Mouse (Mus musculus) spleen, adult 2 months (tissue): Measurements from ENCODE around the gene Plekhh3.

Source experiments
- CTCF ChIP-seq: fragments of 200-500 bp; IDR thresholded peaks from 2 replicates; pipeline ENCODE4 v1.5.1; 2011; ENCODE audit warnings: mild to moderate bottlenecking, inconsistent platforms; ENCODE audit not compliant: insufficient read depth, insufficient read length, insufficient replicate concordance; ENCODE audit errors: extremely low read depth
- POLR2A ChIP-seq: fragments of 200-500 bp; IDR thresholded peaks from 2 replicates; pipeline ENCODE4 v1.6.1; 2011; ENCODE audit warnings: low read depth, low read length, inconsistent platforms

DNA sequence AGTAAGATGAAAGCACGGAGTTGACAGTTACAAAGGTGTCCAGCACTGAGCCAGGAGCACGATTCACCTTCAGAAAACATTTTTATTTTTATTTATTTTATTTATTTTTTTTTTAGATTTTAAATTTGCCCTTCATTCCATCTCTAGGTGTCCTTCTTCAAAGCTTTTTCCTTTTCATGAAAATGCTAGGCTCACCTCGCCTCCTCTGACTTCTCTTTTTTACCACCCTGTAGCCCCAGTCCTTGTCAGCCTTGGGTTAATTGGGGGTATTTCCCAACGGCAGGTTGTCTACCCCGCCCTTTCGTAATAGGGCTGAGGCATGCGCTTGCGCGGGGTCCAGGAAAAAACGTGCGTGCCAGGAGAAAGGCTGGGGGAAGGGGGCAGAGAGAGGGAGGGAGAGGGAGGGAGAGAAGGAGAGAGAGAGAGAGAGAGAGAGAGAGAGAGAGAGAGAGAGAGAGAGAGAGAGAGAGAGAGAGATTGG, 4.5 kb upstream of the Plekhh3 start:
- TF ChIP-seq POLR2A (no peak), CTCF (no peak)
